Mouse (Mus musculus) MEL (cell line): ENCODE results near the gene Cachd1. TPM values are rescaled to one million over a fixed set of nuclear protein-coding genes. Genes with fewer than 3 reads are reported as not detected.

ENCODE experiments used
- DNase-seq: peaks from one replicate; pipeline ENCODE4 v3.0.0; 2011; ENCODE audit warnings: low read depth, low spot score
- H3K27ac ChIP-seq: 2 replicates; pipeline ENCODE4 v1.5.1; 2012; ENCODE audit warnings: low read depth, mild to moderate bottlenecking, control low read depth, low read length, moderate library complexity; ENCODE audit not compliant: control insufficient read depth
- H3K27me3 ChIP-seq, 2 experiments: fragments of 150-350 bp in 1 of 2; sonication (generic) in 1 of 2; 2 replicates each; pipeline ENCODE4 v1.6.1; 2012; ENCODE audit warnings: low read length in 2 of 2, mild to moderate bottlenecking in 2 of 2, improper control_type of control experiment in 1 of 2, moderate library complexity in 1 of 2; ENCODE audit not compliant: insufficient read depth in 2 of 2, control insufficient read depth in 1 of 2
- H3K36me3 ChIP-seq, 2 experiments: 2 replicates each; pipeline ENCODE4 v1.6.1; 2012 to 2014; ENCODE audit warnings: low read length in 2 of 2, improper control_type of control experiment in 1 of 2, inconsistent platforms in 1 of 2, mild to moderate bottlenecking in 1 of 2; ENCODE audit not compliant: insufficient read depth in 2 of 2, control insufficient read depth in 1 of 2
- H3K4me1 ChIP-seq, 2 experiments: fragments of 150-350 bp in 1 of 2; sonication (generic) in 1 of 2; 2 replicates each; pipeline ENCODE4 v1.6.1; 2012; ENCODE audit warnings: low read length in 2 of 2, improper control_type of control experiment in 1 of 2, mild to moderate bottlenecking in 1 of 2; ENCODE audit not compliant: insufficient read depth in 2 of 2, control insufficient read depth in 1 of 2
- H3K4me3 ChIP-seq, 2 experiments: fragments of 150-350 bp in 1 of 2; sonication (generic) in 1 of 2; 2 replicates each; pipeline ENCODE4 v1.5.1; 2012; ENCODE audit warnings: low read depth in 2 of 2, low read length in 2 of 2, mild to moderate bottlenecking in 2 of 2, moderate library complexity in 2 of 2, control low read depth in 1 of 2, improper control_type of control experiment in 1 of 2; ENCODE audit not compliant: control insufficient read depth in 1 of 2, insufficient read depth in 1 of 2
- H3K79me2 ChIP-seq: 2 replicates; pipeline ENCODE4 v1.6.1; 2012; ENCODE audit warnings: mild to moderate bottlenecking, low read length, moderate library complexity; ENCODE audit not compliant: control insufficient read depth, poor library complexity, insufficient read depth
- H3K9ac ChIP-seq: 2 replicates; pipeline ENCODE4 v1.6.1; 2012; ENCODE audit warnings: low read depth, mild to moderate bottlenecking, control low read depth, low read length, moderate library complexity; ENCODE audit not compliant: control insufficient read depth, poor library complexity, severe bottlenecking
- H3K9me3 ChIP-seq: fragments of 150-350 bp; sonication (generic); replicated peaks from 2 replicates; pipeline ENCODE4 v1.6.1; 2012; ENCODE audit warnings: mild to moderate bottlenecking, low read length, improper control_type of control experiment, moderate library complexity; ENCODE audit not compliant: insufficient read depth
- CHD1 ChIP-seq: IDR thresholded peaks from 2 replicates; pipeline ENCODE4 v1.6.1; 2012; ENCODE audit warnings: low read depth, mild to moderate bottlenecking, inconsistent platforms, low read length, improper control_type of control experiment
- CTCF ChIP-seq, 3 experiments: IDR thresholded peaks in 2 of 3; conservative IDR thresholded peaks in 1 of 3; 2 replicates each; pipeline ENCODE4 v1.5.1; 2011 to 2012; ENCODE audit warnings: low read length in 3 of 3, low read depth in 2 of 3, mild to moderate bottlenecking in 2 of 3, improper control_type of control experiment in 1 of 3, inconsistent platforms in 1 of 3, mixed read lengths in 1 of 3, moderate library complexity in 1 of 3; ENCODE audit not compliant: control insufficient read depth in 1 of 3, insufficient read depth in 1 of 3, poor library complexity in 1 of 3, severe bottlenecking in 1 of 3
- E2F4 ChIP-seq: IDR thresholded peaks from 2 replicates; pipeline ENCODE4 v1.6.1; 2011; ENCODE audit warnings: low read depth, low read length, improper control_type of control experiment, borderline replicate concordance
- EP300 ChIP-seq, 2 experiments: IDR thresholded peaks; 2 replicates each; pipeline ENCODE4 v1.6.1; 2011; ENCODE audit warnings: improper control_type of control experiment in 2 of 2, low read length in 2 of 2, low read depth in 1 of 2, mild to moderate bottlenecking in 1 of 2
- GABPA ChIP-seq: IDR thresholded peaks from 2 replicates; pipeline ENCODE4 v1.6.1; 2012; ENCODE audit warnings: low read depth, mild to moderate bottlenecking, inconsistent platforms, low read length, improper control_type of control experiment, moderate library complexity
- GATA1 ChIP-seq: IDR thresholded peaks from 2 replicates; pipeline ENCODE4 v1.6.1; 2011; ENCODE audit warnings: low read depth, low read length, improper control_type of control experiment
- MAFK ChIP-seq: IDR thresholded peaks from 2 replicates; pipeline ENCODE4 v1.6.1; 2011; ENCODE audit warnings: low read depth, mild to moderate bottlenecking, low read length, improper control_type of control experiment, borderline replicate concordance
- MAX ChIP-seq: IDR thresholded peaks from 2 replicates; pipeline ENCODE4 v1.6.1; 2011; ENCODE audit warnings: low read length, improper control_type of control experiment
- MEF2A ChIP-seq: IDR thresholded peaks from 2 replicates; pipeline ENCODE4 v1.6.1; 2014; ENCODE audit warnings: low read depth, mild to moderate bottlenecking, inconsistent platforms, low read length, improper control_type of control experiment; ENCODE audit not compliant: poor library complexity, insufficient replicate concordance, severe bottlenecking; ENCODE audit errors: extremely low read depth
- NELFE ChIP-seq: IDR thresholded peaks from 2 replicates; pipeline ENCODE4 v1.6.1; 2011; ENCODE audit warnings: low read depth, low read length, improper control_type of control experiment
- NRF1 ChIP-seq: IDR thresholded peaks from 2 replicates; pipeline ENCODE4 v1.6.1; 2014; ENCODE audit warnings: low read depth, mild to moderate bottlenecking, inconsistent platforms, low read length, improper control_type of control experiment, moderate library complexity; ENCODE audit not compliant: poor library complexity, insufficient read depth, severe bottlenecking
- POLR2A ChIP-seq, 2 experiments: IDR thresholded peaks; 2 replicates each; pipeline ENCODE4 v1.6.1; 2011 to 2012; ENCODE audit warnings: low read length in 2 of 2, mild to moderate bottlenecking in 2 of 2, control low read depth in 1 of 2, improper control_type of control experiment in 1 of 2, low read depth in 1 of 2, moderate library complexity in 1 of 2; ENCODE audit not compliant: control insufficient read depth in 1 of 2, insufficient read depth in 1 of 2, poor library complexity in 1 of 2
- POLR2AphosphoS2 ChIP-seq: IDR thresholded peaks from 2 replicates; pipeline ENCODE4 v1.6.1; 2011; ENCODE audit warnings: low read length, improper control_type of control experiment
- POLR2AphosphoS5 ChIP-seq: IDR thresholded peaks from 2 replicates; pipeline ENCODE4 v1.6.1; 2012; ENCODE audit warnings: low read depth, borderline replicate concordance, mild to moderate bottlenecking, inconsistent platforms, low read length, moderate library complexity, mixed read lengths
- RCOR1 ChIP-seq: IDR thresholded peaks from 2 replicates; pipeline ENCODE4 v1.6.1; 2012; ENCODE audit warnings: low read depth, mild to moderate bottlenecking, inconsistent platforms, low read length, improper control_type of control experiment
- SMC3 ChIP-seq: IDR thresholded peaks from 2 replicates; pipeline ENCODE4 v1.6.1; 2011; ENCODE audit warnings: low read depth, low read length, improper control_type of control experiment
- TCF12 ChIP-seq: IDR thresholded peaks from 2 replicates; pipeline ENCODE4 v1.6.1; 2014; ENCODE audit warnings: low read depth, mild to moderate bottlenecking, inconsistent platforms, low read length, improper control_type of control experiment, moderate library complexity
- polyA plus RNA-seq, 2 experiments: library from polyadenylated mRNA; stranded (reverse) in 1 of 2; unstranded in 1 of 2; fragments of >175 nt in 1 of 2; fragments of >200 nt in 1 of 2; gene quantifications; 2 replicates each; pipeline versions ENCODE4 v1.2.1 to v1.2.4; 2012; ENCODE audit warnings: low replicate concordance in 2 of 2, low read depth in 1 of 2; ENCODE audit not compliant: insufficient read length in 2 of 2, insufficient read depth in 1 of 2, missing spikeins in 1 of 2
- total RNA-seq: library from RNA; depleted of rRNA; stranded (reverse); fragments of 300-350 nt; gene quantifications from 2 replicates; pipeline ENCODE4 v1.2.3, GENCODE M21; 2012

Gene Cachd1
- total and polyA plus RNA-seq, 3 experiments = 4.0 to 15.8 TPM; not detected in 1

- Histone ChIP-seq H3K4me3 (no peak overlapping the region), H3K4me1 (no peaks in the 10 kb centered on the region), H3K9me3 (no peaks in the 10 kb centered on the region), H3K79me2 (no peaks in the 10 kb centered on the region), H3K27me3 (no peaks in the 10 kb centered on the region), H3K36me3 (no peaks in the 10 kb centered on the region), H3K9ac (no peak overlapping the region), H3K27ac (no peak overlapping the region)
- TF ChIP-seq POLR2A (IDR thresholded peaks at IDR 0.05; ENCODE audit: control insufficient read depth in 1 of 2, insufficient read depth in 1 of 2, low read depth in 1 of 2, low read length in 2 of 2, poor library complexity in 1 of 2) (no peak), RCOR1 (no peak), TCF12 (no peak), E2F4 (no peak), NELFE (no peak), POLR2AphosphoS5 (no peak), MAX (no peak), GATA1 (no peak), NRF1 (no peak)
- no peak for DNase-seq
These were observed 134.3 kb downstream of the Cachd1 start for GRCm38 (mm10) chr4:100910605-100911330.

DNA sequence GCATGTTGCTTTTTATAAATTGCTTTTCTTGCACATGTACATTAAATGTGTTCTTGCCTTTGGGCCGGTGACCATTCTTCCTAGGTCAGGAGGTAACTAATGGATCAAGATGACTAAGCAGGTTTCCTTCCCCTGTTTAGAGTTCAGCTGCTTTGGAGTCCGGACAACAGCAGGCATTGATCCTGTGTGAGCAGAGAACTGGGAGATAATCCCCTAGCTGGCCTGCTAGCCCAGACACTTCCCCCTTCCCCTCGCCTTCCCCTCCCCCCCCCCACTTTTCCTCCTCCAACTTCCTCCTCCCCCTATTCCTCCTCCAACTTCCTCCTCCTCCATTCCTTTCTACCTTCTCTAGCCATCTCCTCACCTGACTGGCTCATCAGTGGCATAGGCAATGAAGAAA is 135.2 kb downstream of the Cachd1 start:
- H3K4me1 ChIP-seq = no peaks in the 10 kb centered on the region
- no peaks in the 10 kb centered on the region for H3K9me3 ChIP-seq
- no peaks in the 10 kb centered on the region for H3K27me3 ChIP-seq
- H3K36me3 ChIP-seq = no peaks in the 10 kb centered on the region
- no peak overlapping the region for H3K27ac ChIP-seq
- DNase-seq = no peak
- TF ChIP-seq GABPA (no peak), SMC3 (no peak), MEF2A (no peak), CHD1 (no peak), MAFK (no peak), POLR2AphosphoS2 (no peak), CTCF (IDR thresholded peaks at IDR 0.05 in 2 of 3, conservative IDR thresholded peaks at IDR 0.05 in 1 of 3; ENCODE audit: control insufficient read depth in 1 of 3, insufficient read depth in 1 of 3, low read depth in 2 of 3, low read length in 3 of 3, poor library complexity in 1 of 3, severe bottlenecking in 1 of 3) (no peak), EP300 (IDR thresholded peaks at IDR 0.05; ENCODE audit: low read depth in 1 of 2, low read length in 2 of 2) (no peak)
- no peak overlapping the region for H3K9ac ChIP-seq
- no peak overlapping the region for H3K4me3 ChIP-seq
- H3K79me2 ChIP-seq = no peaks in the 10 kb centered on the region
